Mouse (Mus musculus): ENCODE measurements around the gene Irgq.
"Not testable (repeated sequence)": the region's sequence is repeated elsewhere in the genome, so short reads cannot be mapped to it uniquely, and the experiment has no call there.

DNA sequence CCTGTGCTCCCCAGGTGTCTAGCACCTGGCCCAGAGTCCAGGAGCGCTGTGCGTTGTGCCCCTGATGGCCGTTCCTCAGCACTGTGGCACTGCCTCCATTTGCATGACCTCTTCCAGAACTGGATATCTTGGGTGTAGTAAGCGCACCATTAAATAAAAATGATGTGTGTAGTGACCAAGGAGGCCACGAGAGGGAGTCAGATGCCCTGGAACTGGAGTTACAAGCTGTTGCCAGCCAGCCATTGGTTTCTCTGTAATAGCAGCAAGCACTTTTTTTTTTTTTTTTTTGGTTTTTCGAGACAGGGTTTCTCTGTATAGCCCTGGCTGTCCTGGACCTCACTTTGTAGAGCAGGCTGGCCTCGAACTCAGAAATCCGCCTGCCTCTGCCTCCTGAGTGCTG is 14.2 kb upstream of the Irgq start:
- TF ChIP-seq POLR2A (IDR thresholded peaks at IDR 0.05; ENCODE audit: borderline replicate concordance, extremely low read depth, low read depth, low read length); CTCF (IDR thresholded peaks at IDR 0.05; ENCODE audit: insufficient read depth, low read length): not testable (repeated sequence)
